Mouse (Mus musculus) intestine, embryonic 15.5 days (tissue): ENCODE measurements around the gene Mt3. TPM values are rescaled to one million over a fixed set of nuclear protein-coding genes. Genes with fewer than 3 reads are reported as not detected.
"Not testable (repeated sequence)": the region's sequence is repeated elsewhere in the genome, so short reads cannot be mapped to it uniquely, and the experiment has no call there.

ENCODE experiments used
- ATAC-seq: fragments of 200-750 bp; cut with Nextera tagmentation; 2 replicates; pipeline ENCODE4 v1.8.0; 2017; ENCODE audit warnings: moderate TSS enrichment, moderate library complexity
- H3K27ac ChIP-seq: fragments of 300-500 bp; sonication (generic); 2 replicates; pipeline ENCODE4 v1.5.1; 2015; ENCODE audit warnings: mild to moderate bottlenecking, inconsistent platforms
- H3K27me3 ChIP-seq: fragments of 300-500 bp; sonication (generic); replicated peaks from 2 replicates; pipeline ENCODE4 v1.6.1; 2015; ENCODE audit warnings: inconsistent platforms
- H3K36me3 ChIP-seq: fragments of 300-500 bp; sonication (generic); 2 replicates; pipeline ENCODE4 v1.6.1; 2015; ENCODE audit warnings: inconsistent platforms
- H3K4me1 ChIP-seq: fragments of 300-500 bp; sonication (generic); replicated peaks from 2 replicates; pipeline ENCODE4 v1.6.1; 2015; ENCODE audit warnings: inconsistent platforms
- H3K4me2 ChIP-seq: fragments of 300-500 bp; sonication (generic); replicated peaks from 2 replicates; pipeline ENCODE4 v1.6.1; 2015; ENCODE audit warnings: mild to moderate bottlenecking, inconsistent platforms
- H3K4me3 ChIP-seq: fragments of 300-500 bp; sonication (generic); replicated peaks from 2 replicates; pipeline ENCODE4 v1.5.1; 2015; ENCODE audit warnings: inconsistent platforms
- H3K9ac ChIP-seq: fragments of 300-500 bp; sonication (generic); 2 replicates; pipeline ENCODE4 v1.6.1; 2015; ENCODE audit warnings: inconsistent platforms
- H3K9me3 ChIP-seq: fragments of 300-500 bp; sonication (generic); 2 replicates; pipeline ENCODE4 v1.6.1; 2016; ENCODE audit warnings: inconsistent platforms
- WGBS: fragments of 180-500 bp; shearing (Covaris S2); methylation state at CpG from one replicate; pipeline ENCODE4 v1.1.7; 2015; 5-methylcytosine and 5-hydroxymethylcytosine counted together
- polyA plus RNA-seq: library from polyadenylated mRNA; unstranded; fragments of >200 nt; fragmentation: Nextera tagmentation; extraction: Ambion mirVana; gene quantifications from 2 replicates; pipeline ENCODE4 v1.2.1, GENCODE M21; 2015

The Mt3 gene
- polyA plus RNA-seq, 1 experiment from 2014 or later: 4.4 TPM

GRCm38 (mm10) chr8:94129133-94129789 is 23.1 kb upstream of the Mt3 start:
- Histone ChIP-seq H3K27ac (no peak overlapping the region), H3K9me3 (no peaks in the 10 kb centered on the region), H3K4me1 (no peaks in the 10 kb centered on the region; the same call in 1 of the 2 replicates), H3K4me3 (no peak overlapping the region), H3K4me2 (no peak overlapping the region), H3K27me3 (no peaks in the 10 kb centered on the region), H3K36me3 (no peaks in the 10 kb centered on the region), H3K9ac (no peak overlapping the region)
- no peak for ATAC-seq
- 88% methylated on average over 6 of the region's 6 CpGs for WGBS

- Histone ChIP-seq H3K36me3 (no peaks in the 10 kb centered on the region), H3K4me1 (no peaks in the 10 kb centered on the region; the same call in 1 of the 2 replicates), H3K27me3 (no peaks in the 10 kb centered on the region), H3K4me3 (no peak overlapping the region), H3K27ac (no peak overlapping the region), H3K9ac (no peak overlapping the region), H3K4me2 (no peak overlapping the region), H3K9me3 (no peaks in the 10 kb centered on the region)
- no peak for ATAC-seq
- WGBS: 91% methylated on average over 4 of the region's 4 CpGs
Observed at GRCm38 (mm10) chr8:94130126-94130525, 22.3 kb upstream of the Mt3 start.

GRCm38 (mm10) chr8:94132096-94132495 is 20.3 kb upstream of the Mt3 start:
- no peaks in the 10 kb centered on the region for H3K9me3 ChIP-seq
- WGBS: 53% methylated on average over 5 of the region's 5 CpGs
- no peak for ATAC-seq

GRCm38 (mm10) chr8:94134601-94135000 is 17.8 kb upstream of the Mt3 start:
- H3K4me2 ChIP-seq, ATAC-seq, H3K4me1 ChIP-seq, H3K9me3 ChIP-seq, H3K36me3 ChIP-seq, H3K27ac ChIP-seq, H3K27me3 ChIP-seq, H3K4me3 ChIP-seq, H3K9ac ChIP-seq: not testable (repeated sequence)
- WGBS: 45% methylated on average over 3 of the region's 3 CpGs

More at GRCm38 (mm10) chr8:94132096-94132495, 20.3 kb upstream of the Mt3 start:
- H3K27me3 ChIP-seq: no peaks in the 10 kb centered on the region
- H3K9ac ChIP-seq: no peak overlapping the region
- no peak overlapping the region for H3K27ac ChIP-seq
- no peak overlapping the region for H3K4me3 ChIP-seq
- no peaks in the 10 kb centered on the region for H3K36me3 ChIP-seq
- peaks cover 6% of the 10 kb centered on the region; the same call in 1 of the 2 replicates for H3K4me1 ChIP-seq
- no peak overlapping the region for H3K4me2 ChIP-seq

GRCm38 (mm10) chr8:94135556-94135955 is 16.9 kb upstream of the Mt3 start:
- H3K4me2 ChIP-seq: no peak overlapping the region
- no peak overlapping the region for H3K27ac ChIP-seq
- H3K27me3 ChIP-seq: no peaks in the 10 kb centered on the region
- no peak overlapping the region for H3K4me3 ChIP-seq
- 87% methylated on average over 6 of the region's 6 CpGs for WGBS
- H3K9ac ChIP-seq: no peak overlapping the region
- no peaks in the 10 kb centered on the region for H3K36me3 ChIP-seq
- no peaks in the 10 kb centered on the region for H3K9me3 ChIP-seq
- ATAC-seq: no peak
- peaks cover 6% of the 10 kb centered on the region; the same call in 1 of the 2 replicates for H3K4me1 ChIP-seq

- Histone ChIP-seq H3K9me3 (no peaks in the 10 kb centered on the region), H3K27ac (no peak overlapping the region), H3K4me2 (no peak overlapping the region), H3K36me3 (no peaks in the 10 kb centered on the region), H3K4me3 (no peak overlapping the region), H3K27me3 (no peaks in the 10 kb centered on the region), H3K4me1 (peaks cover 6% of the 10 kb centered on the region; the same call in 1 of the 2 replicates), H3K9ac (no peak overlapping the region)
- no peak for ATAC-seq
- WGBS: 70% methylated on average over 7 of the region's 7 CpGs
Observed at GRCm38 (mm10) chr8:94136192-94136591, 16.2 kb upstream of the Mt3 start.

GRCm38 (mm10) chr8:94136933-94137332 is 15.5 kb upstream of the Mt3 start, which contains the start of gene Mt4:
Mt4 (plus strand) TSS chr8:94137197.
- WGBS: 38% methylated on average over 6 of the region's 6 CpGs
- H3K4me1 ChIP-seq: peaks cover 6% of the 10 kb centered on the region; the same call in 1 of the 2 replicates
- H3K36me3 ChIP-seq: no peaks in the 10 kb centered on the region
- H3K27ac ChIP-seq: no peak within 1 kb of the TSS
- H3K4me3 ChIP-seq: no peak within 1 kb of the TSS
- H3K27me3 ChIP-seq: no peaks in the 10 kb centered on the region
- H3K9me3 ChIP-seq: no peaks in the 10 kb centered on the region
- no peak within 1 kb of the TSS for H3K9ac ChIP-seq
- H3K4me2 ChIP-seq: no peak within 1 kb of the TSS
- peak; percentile 89 for ATAC-seq

- Histone ChIP-seq H3K36me3 (no peaks in the 10 kb centered on the region), H3K4me3 (no peak overlapping the region), H3K9me3 (no peaks in the 10 kb centered on the region), H3K27ac (no peak overlapping the region), H3K9ac (no peak overlapping the region), H3K27me3 (no peaks in the 10 kb centered on the region), H3K4me1 (0 out of 2 replicates have a peak, but pooled peaks cover 6% of the 10 kb centered on the region), H3K4me2 (no peak overlapping the region)
- 79% methylated on average over 4 of the region's 4 CpGs for WGBS
- ATAC-seq: no peak
Observed at GRCm38 (mm10) chr8:94140266-94140795, 12.1 kb upstream of the Mt3 start.

- H3K27me3 ChIP-seq: no peaks in the 10 kb centered on the region
- H3K4me2 ChIP-seq: no peak overlapping the region
- no peak for ATAC-seq
- H3K4me1 ChIP-seq: peaks cover 11% of the 10 kb centered on the region
- no peak overlapping the region for H3K4me3 ChIP-seq
- H3K27ac ChIP-seq: no peak overlapping the region
- H3K9me3 ChIP-seq: no peaks in the 10 kb centered on the region
- H3K9ac ChIP-seq: no peak overlapping the region
- no peaks in the 10 kb centered on the region for H3K36me3 ChIP-seq
- 48% methylated on average over 5 of the region's 5 CpGs for WGBS
Observed at GRCm38 (mm10) chr8:94148236-94148635, 4.2 kb upstream of the Mt3 start.

- Histone ChIP-seq H3K9ac (no peak overlapping the region), H3K9me3 (no peaks in the 10 kb centered on the region), H3K4me3 (no peak overlapping the region), H3K4me2 (no peak overlapping the region), H3K27me3 (no peaks in the 10 kb centered on the region), H3K4me1 (peaks cover 21% of the 10 kb centered on the region), H3K36me3 (no peaks in the 10 kb centered on the region), H3K27ac (no peak overlapping the region)
- WGBS: 77% methylated on average over 5 of the region's 5 CpGs
- ATAC-seq: no peak
Observed at GRCm38 (mm10) chr8:94150925-94151324, 1.5 kb upstream of the Mt3 start.

- Histone ChIP-seq H3K27me3 (no peaks in the 10 kb centered on the region), H3K9me3 (no peaks in the 10 kb centered on the region), H3K36me3 (no peaks in the 10 kb centered on the region), H3K4me3 (no peak overlapping the region), H3K4me2 (peak overlapping the region; percentile 72; the same call in 1 of the 2 replicates), H3K4me1 (peaks cover 21% of the 10 kb centered on the region), H3K9ac (no peak overlapping the region), H3K27ac (no peak overlapping the region)
- 39% methylated on average over 7 of the region's 7 CpGs for WGBS
- no peak for ATAC-seq
Observed at GRCm38 (mm10) chr8:94153451-94153850, 1.0 kb downstream of the Mt3 start.

GRCm38 (mm10) chr8:94154537-94154936 is 2.1 kb downstream of the Mt3 start:
- H3K36me3 ChIP-seq: no peaks in the 10 kb centered on the region
- no peak overlapping the region for H3K4me3 ChIP-seq
- H3K27me3 ChIP-seq: no peaks in the 10 kb centered on the region
- no peak overlapping the region for H3K4me2 ChIP-seq
- WGBS: 31% methylated on average over 6 of the region's 6 CpGs
- no peak overlapping the region for H3K27ac ChIP-seq
- no peak for ATAC-seq
- H3K9me3 ChIP-seq: no peaks in the 10 kb centered on the region
- H3K4me1 ChIP-seq: peaks cover 21% of the 10 kb centered on the region
- no peak overlapping the region for H3K9ac ChIP-seq

- Histone ChIP-seq H3K27ac (no peak overlapping the region), H3K36me3 (no peaks in the 10 kb centered on the region), H3K4me3 (no peak overlapping the region), H3K9ac (no peak overlapping the region), H3K9me3 (no peaks in the 10 kb centered on the region), H3K27me3 (no peaks in the 10 kb centered on the region), H3K4me2 (no peak overlapping the region), H3K4me1 (peaks cover 21% of the 10 kb centered on the region)
- ATAC-seq: no peak
- 80% methylated on average over 4 of the region's 4 CpGs for WGBS
Observed at GRCm38 (mm10) chr8:94156092-94156491, 3.7 kb downstream of the Mt3 start.
